Mouse (Mus musculus) forebrain, embryonic 13.5 days (tissue): ENCODE measurements around the gene Ckap2l. TPM values are rescaled to one million over a fixed set of nuclear protein-coding genes. Genes with fewer than 3 reads are reported as not detected.

Experiments used
- ATAC-seq: fragments of 200-750 bp; cut with Nextera tagmentation; 2 replicates; pipeline ENCODE4 v1.8.0; 2017
- H3K27ac ChIP-seq: fragments of 300-500 bp; sonication (generic); 2 replicates; pipeline ENCODE4 v1.5.1; 2015; ENCODE audit warnings: inconsistent platforms, mild to moderate bottlenecking, moderate library complexity
- H3K27me3 ChIP-seq: fragments of 300-500 bp; sonication (generic); 2 replicates; pipeline ENCODE4 v1.6.1; 2015; ENCODE audit warnings: mild to moderate bottlenecking, inconsistent platforms
- H3K36me3 ChIP-seq: fragments of 300-500 bp; sonication (generic); 2 replicates; pipeline ENCODE4 v1.6.1; 2015; ENCODE audit warnings: mild to moderate bottlenecking, inconsistent platforms; ENCODE audit not compliant: poor library complexity, severe bottlenecking
- H3K4me1 ChIP-seq: fragments of 300-500 bp; sonication (generic); 2 replicates; pipeline ENCODE4 v1.6.1; 2015; ENCODE audit warnings: inconsistent platforms
- H3K4me2 ChIP-seq: fragments of 300-500 bp; sonication (generic); 2 replicates; pipeline ENCODE4 v1.6.1; 2015; ENCODE audit warnings: inconsistent platforms, mild to moderate bottlenecking, moderate library complexity
- H3K4me3 ChIP-seq: fragments of 300-500 bp; sonication (generic); 2 replicates; pipeline ENCODE4 v1.5.1; 2015; ENCODE audit warnings: mild to moderate bottlenecking, inconsistent platforms
- H3K9ac ChIP-seq: fragments of 300-500 bp; sonication (generic); 2 replicates; pipeline ENCODE4 v1.6.1; 2015; ENCODE audit warnings: mild to moderate bottlenecking, inconsistent platforms
- H3K9me3 ChIP-seq: fragments of 300-500 bp; sonication (generic); replicated peaks from 2 replicates; pipeline ENCODE4 v1.6.1; 2016; ENCODE audit warnings: inconsistent platforms
- WGBS: fragments of 180-500 bp; shearing (Covaris S2); methylation state at CpG from one replicate; pipeline ENCODE4 v1.1.7; 2015; 5-methylcytosine and 5-hydroxymethylcytosine counted together
- polyA plus RNA-seq: library from polyadenylated mRNA; unstranded; fragments of >200 nt; fragmentation: Nextera tagmentation; extraction: Ambion mirVana; gene quantifications from 2 replicates; pipeline ENCODE4 v1.2.1, GENCODE M21; 2015

Gene Ckap2l
- polyA plus RNA-seq = 41.1 and 41.6 TPM in 2 replicates

DNA sequence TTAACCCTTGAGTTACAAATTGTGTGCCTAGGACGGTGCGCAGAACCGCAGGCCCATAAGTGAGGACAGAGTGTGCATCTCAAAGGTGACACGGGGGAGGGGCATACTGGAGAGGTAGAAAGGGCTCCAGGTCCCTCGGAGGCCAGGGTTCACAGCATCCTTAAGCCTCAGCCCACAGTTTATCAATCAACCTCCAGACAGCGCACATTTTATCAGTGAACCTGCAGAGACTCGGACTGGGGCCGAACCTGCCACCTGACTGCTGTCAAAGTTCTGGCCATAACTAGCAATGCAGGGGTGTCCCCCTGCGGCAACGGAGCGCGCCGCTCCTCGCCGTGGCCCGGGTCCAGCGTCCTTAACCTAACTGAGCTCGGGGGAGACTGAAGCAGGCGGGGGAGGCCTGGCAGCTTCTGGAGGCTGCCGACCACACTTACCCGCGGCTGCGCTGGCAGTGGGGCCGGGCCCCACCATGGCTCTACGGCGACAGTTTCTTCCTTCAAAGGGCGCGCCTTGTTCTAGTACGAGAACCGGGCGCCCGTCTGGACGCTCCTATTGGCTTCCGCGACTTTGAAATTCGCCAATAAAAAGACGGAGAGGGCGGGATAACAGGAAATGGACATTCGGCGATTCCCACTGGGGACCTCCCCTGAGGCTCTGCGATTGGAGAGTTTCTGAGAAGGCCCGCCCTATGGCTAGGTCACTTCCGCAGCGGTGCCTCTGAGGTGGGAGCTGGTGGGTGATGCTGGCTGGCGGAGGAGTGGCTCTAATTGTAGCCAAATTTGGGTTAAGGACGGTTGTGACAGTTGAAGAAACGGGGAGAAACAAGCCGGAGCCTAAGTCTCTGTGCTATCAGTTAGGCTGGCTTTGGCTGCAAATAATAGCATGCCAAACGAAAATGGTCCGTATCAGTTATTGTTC, at the start of gene Ckap2l:
Gene Ckap2l (minus strand): TSS at position 542 of the 918 bp plus-strand sequence.
- Histone ChIP-seq H3K4me1 (peaks cover 28% of the 10 kb centered on the region), H3K27ac (peak within 1 kb of the TSS; percentile 95), H3K4me3 (peak within 1 kb of the TSS; percentile 73), H3K36me3 (peaks cover 13% of the 10 kb centered on the region; the same call in 1 of the 2 replicates), H3K4me2 (peak within 1 kb of the TSS; percentile 75), H3K9me3 (no peaks in the 10 kb centered on the region), H3K9ac (peak within 1 kb of the TSS; percentile 79), H3K27me3 (no peaks in the 10 kb centered on the region)
- under 1% methylated on average over 50 of the region's 50 CpGs for WGBS
- ATAC-seq = peak; percentile 100

DNA sequence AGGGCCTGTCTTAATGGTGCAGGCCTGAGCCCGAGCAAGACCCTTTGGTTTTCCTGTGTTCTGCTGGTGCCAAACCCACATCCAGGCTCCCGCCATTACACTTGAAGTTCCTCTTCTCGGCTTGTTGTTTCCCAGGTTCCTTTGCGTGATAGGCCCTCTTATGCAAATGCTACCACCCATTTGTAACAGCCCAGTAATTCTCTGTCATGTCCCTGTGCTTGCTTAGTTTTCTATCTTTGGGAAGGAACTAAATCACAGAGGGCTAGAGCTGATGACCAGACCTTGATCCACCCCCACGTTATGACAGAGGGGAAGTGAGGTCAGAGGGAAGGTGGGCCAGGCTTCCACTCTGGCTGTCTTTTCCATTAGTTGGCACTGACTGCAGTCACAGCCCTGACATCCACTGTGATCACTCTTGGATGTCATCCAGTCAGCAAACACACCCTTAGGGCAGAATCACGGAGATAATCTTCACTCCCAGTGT, 41.2 kb upstream of the Ckap2l start:
- 81% methylated on average over 6 of the region's 6 CpGs for WGBS

DNA sequence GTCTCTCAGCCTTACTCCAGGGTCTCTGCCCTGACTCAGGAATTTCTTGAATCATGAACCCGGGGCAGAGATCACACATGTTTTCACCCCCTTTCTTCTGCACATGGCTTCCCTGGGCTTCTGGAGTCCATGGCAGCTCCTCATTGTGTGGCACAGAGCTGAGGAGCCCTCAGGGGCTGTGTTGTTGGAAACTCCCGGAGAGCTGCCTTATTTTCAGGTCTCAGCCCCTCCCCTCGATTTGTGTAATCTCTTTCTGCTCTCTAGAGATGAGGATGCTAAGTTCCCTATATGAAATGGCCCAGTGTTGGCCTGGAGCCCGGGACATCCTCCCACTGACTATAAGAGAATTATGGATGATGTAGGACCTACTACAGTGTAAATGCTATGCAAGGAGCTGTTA, 36.5 kb upstream of the Ckap2l start:
- no peaks in the 10 kb centered on the region for H3K36me3 ChIP-seq
- WGBS = 68% methylated on average over 4 of the region's 4 CpGs
- no peaks in the 10 kb centered on the region for H3K9me3 ChIP-seq
- H3K27ac ChIP-seq = no peak overlapping the region
- H3K4me2 ChIP-seq = no peak overlapping the region
- no peak for ATAC-seq
- no peaks in the 10 kb centered on the region for H3K4me1 ChIP-seq
- H3K27me3 ChIP-seq = no peaks in the 10 kb centered on the region
- H3K9ac ChIP-seq = no peak overlapping the region
- no peak overlapping the region for H3K4me3 ChIP-seq

More for the DNA sequence above, 41.2 kb upstream of the Ckap2l start:
- ATAC-seq = no peak
- Histone ChIP-seq H3K4me3 (no peak overlapping the region), H3K9me3 (peaks cover 6% of the 10 kb centered on the region), H3K9ac (no peak overlapping the region), H3K27me3 (no peaks in the 10 kb centered on the region), H3K27ac (no peak overlapping the region), H3K36me3 (no peaks in the 10 kb centered on the region), H3K4me1 (no peaks in the 10 kb centered on the region), H3K4me2 (no peak overlapping the region)

DNA sequence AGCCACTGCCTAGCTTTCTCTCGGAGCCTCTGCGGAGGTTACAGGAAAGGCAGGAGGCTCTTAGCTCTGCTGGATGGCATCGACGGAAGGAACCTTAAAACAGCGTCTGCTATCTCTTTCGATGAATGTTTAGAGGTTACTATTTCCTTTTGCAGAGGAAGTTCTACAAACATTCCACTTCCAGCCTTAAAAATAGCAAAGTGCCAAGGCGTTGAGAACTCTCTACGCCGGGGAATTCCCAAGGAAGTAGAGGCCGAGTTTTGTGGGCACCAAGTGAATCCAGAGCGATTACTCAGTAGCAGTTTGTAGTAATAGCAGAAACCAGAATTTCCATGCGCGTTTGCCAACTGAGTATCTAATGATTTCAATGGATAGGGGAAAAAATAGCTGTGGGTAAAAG, 33.5 kb upstream of the Ckap2l start:
- Histone ChIP-seq H3K9me3 (no peaks in the 10 kb centered on the region), H3K36me3 (no peaks in the 10 kb centered on the region), H3K4me1 (no peaks in the 10 kb centered on the region), H3K4me3 (no peak overlapping the region), H3K27me3 (no peaks in the 10 kb centered on the region), H3K27ac (no peak overlapping the region), H3K9ac (no peak overlapping the region), H3K4me2 (no peak overlapping the region)
- 92% methylated on average over 13 of the region's 13 CpGs for WGBS
- ATAC-seq = no peak

DNA sequence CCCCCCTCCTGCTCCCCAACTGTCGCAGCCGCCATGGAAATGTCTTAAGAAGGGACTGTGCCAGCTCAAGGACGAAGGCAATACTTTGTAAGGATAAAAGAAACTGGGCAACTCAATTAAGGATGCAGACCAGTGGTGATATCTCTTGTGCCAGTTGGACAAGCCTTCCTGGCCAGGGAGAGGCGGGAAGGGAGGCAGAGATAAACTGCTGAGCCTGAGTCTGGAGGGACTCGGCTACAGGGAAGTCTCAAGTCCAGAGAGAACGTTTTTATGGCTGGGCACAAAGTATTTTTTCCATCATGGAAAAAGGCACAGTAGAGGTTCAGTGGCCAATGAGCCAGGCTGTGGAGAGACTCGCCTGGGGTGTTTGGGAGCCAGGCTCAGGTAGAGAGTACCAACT, 33.0 kb upstream of the Ckap2l start:
- no peak overlapping the region for H3K4me3 ChIP-seq
- no peaks in the 10 kb centered on the region for H3K9me3 ChIP-seq
- H3K9ac ChIP-seq = no peak overlapping the region
- ATAC-seq = no peak
- H3K4me1 ChIP-seq = no peaks in the 10 kb centered on the region
- WGBS = 70% methylated on average over 7 of the region's 7 CpGs
- no peak overlapping the region for H3K4me2 ChIP-seq
- no peak overlapping the region for H3K27ac ChIP-seq
- H3K36me3 ChIP-seq = no peaks in the 10 kb centered on the region
- H3K27me3 ChIP-seq = no peaks in the 10 kb centered on the region

DNA sequence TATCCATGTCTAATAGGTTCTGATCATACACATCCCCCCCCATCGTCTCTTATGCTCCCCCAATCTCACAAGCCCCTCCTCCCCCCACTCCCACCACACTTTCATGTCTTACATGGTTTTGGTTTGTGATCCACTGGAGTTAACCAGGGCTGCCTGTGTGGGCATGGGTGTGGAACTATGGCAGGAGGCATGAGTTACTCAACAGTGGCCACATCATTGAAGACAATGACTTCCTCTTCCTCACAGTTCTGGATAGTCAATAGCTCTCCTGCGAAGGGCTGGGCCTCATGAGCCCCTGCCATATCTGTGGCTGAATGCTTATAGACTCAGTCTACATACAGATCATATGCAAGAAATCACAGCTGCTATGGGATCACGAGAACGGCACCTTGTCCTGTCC, 31.2 kb upstream of the Ckap2l start:
- H3K9me3 ChIP-seq = no peaks in the 10 kb centered on the region
- no peak overlapping the region for H3K4me3 ChIP-seq
- WGBS = 78% methylated on average over 4 of the region's 4 CpGs
- no peaks in the 10 kb centered on the region for H3K27me3 ChIP-seq
- no peak overlapping the region for H3K27ac ChIP-seq
- no peaks in the 10 kb centered on the region for H3K36me3 ChIP-seq
- H3K4me2 ChIP-seq = no peak overlapping the region
- H3K4me1 ChIP-seq = no peaks in the 10 kb centered on the region
- ATAC-seq = no peak
- no peak overlapping the region for H3K9ac ChIP-seq

DNA sequence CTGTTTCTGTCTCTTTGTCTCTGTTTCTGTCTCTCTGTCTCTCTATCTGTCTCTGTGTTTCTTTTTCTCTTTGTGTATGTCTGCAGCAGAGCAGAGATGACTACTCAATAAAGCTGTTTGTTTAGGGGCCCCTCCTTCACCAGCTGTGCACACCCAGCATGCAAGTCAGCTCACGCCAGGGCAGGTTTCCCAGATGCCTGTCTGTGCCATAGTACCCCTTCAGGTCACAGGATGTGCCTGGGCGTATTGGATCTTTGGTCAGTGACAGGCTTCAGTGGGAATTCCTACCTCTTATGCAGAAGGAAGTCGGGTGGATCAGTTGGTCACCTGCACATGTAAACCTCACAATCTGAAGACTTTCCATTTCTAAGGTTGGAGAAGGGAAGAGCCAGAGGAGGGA, 27.2 kb upstream of the Ckap2l start:
- H3K9me3 ChIP-seq = no peaks in the 10 kb centered on the region
- WGBS = 74% methylated on average over 3 of the region's 3 CpGs
- ATAC-seq = no peak

DNA sequence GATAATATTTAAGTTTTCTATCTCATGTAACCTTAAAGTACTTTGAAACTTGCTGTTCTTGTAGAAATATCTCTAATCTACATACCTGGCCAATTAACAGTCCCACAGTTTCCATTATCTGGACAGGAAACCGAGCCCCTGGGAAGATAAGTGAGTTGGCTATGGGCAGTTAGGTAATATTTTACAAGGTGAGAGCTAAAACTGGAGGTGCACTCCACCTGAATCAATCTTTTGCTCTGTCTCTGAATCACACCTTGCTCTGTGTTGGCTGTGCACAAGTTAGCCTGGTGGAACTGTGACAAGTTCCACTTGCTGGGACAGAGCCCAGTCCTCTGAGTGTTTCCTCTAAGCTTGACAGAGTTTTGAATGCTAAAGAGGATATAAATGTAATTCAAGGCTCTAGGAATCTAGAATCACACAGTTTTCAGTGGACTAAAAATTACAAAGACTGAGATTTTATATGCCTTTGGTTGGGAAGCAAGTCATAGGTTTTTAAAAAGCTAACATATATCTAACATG, 25.2 kb upstream of the Ckap2l start:
- Histone ChIP-seq H3K27ac (no peak overlapping the region), H3K4me1 (no peaks in the 10 kb centered on the region), H3K27me3 (no peaks in the 10 kb centered on the region), H3K4me2 (no peak overlapping the region), H3K4me3 (no peak overlapping the region), H3K9ac (no peak overlapping the region), H3K9me3 (no peaks in the 10 kb centered on the region), H3K36me3 (no peaks in the 10 kb centered on the region)
- no peak for ATAC-seq
- 84% methylated on average over 1 of the region's 1 CpGs for WGBS

More for the DNA sequence above, 27.2 kb upstream of the Ckap2l start:
- H3K4me1 ChIP-seq = no peaks in the 10 kb centered on the region
- no peak overlapping the region for H3K4me3 ChIP-seq
- no peak overlapping the region for H3K27ac ChIP-seq
- H3K36me3 ChIP-seq = no peaks in the 10 kb centered on the region
- H3K27me3 ChIP-seq = no peaks in the 10 kb centered on the region
- H3K9ac ChIP-seq = no peak overlapping the region
- H3K4me2 ChIP-seq = no peak overlapping the region

DNA sequence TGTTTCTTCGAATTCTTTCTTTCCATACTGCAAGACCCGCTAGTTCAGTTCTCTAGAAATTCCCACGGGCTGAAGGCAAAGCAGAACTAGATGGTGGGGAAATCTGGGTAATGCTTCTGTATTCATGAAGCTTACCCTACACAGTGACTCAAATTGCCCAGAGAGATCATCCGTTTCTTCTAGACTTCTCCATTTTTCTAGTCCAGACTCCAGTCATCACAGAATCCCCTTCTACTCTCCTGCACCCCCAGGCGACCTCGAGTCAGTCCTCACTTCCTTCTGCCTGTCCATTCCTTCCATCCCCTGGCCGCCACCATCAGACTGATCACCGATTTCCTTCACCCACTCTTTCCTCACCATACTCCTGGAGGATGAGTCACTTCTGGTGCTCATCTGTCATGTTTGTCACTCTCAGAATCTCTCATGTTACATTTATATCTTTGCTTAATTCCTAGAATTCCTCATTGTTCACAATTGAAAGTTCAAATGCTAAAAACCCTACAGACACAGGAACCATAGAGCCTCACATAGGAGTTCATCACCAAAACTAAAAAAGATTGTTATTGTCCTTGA, 23.1 kb upstream of the Ckap2l start:
- no peak overlapping the region for H3K9ac ChIP-seq
- H3K27ac ChIP-seq = no peak overlapping the region

DNA sequence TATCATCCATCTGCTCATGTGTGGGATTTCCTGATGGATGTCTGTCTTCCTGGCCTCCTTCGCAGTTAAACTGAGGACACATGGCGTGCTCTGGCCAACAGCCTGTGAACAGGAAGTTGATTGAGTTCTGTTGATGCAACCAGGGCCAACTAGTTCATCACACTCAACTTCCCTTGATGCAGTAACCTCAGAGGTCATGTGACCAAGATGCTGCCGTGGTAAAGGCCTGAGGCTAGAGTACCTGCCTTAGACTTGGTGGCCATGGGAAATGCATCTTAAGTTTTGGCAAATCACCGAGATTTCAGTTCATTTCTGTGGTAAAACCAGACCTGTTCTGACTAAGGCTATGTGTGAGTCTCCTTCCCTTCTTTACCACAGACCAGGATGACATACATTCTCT, 18.8 kb upstream of the Ckap2l start:
- Histone ChIP-seq H3K9ac (no peak overlapping the region), H3K27ac (no peak overlapping the region), H3K36me3 (no peaks in the 10 kb centered on the region), H3K4me3 (no peak overlapping the region), H3K4me1 (no peaks in the 10 kb centered on the region), H3K27me3 (no peaks in the 10 kb centered on the region), H3K9me3 (no peaks in the 10 kb centered on the region), H3K4me2 (no peak overlapping the region)
- no peak for ATAC-seq
- 81% methylated on average over 4 of the region's 4 CpGs for WGBS

More for the DNA sequence above, 23.1 kb upstream of the Ckap2l start:
- Histone ChIP-seq H3K4me1 (no peaks in the 10 kb centered on the region), H3K27me3 (no peaks in the 10 kb centered on the region), H3K36me3 (no peaks in the 10 kb centered on the region), H3K4me2 (no peak overlapping the region), H3K9me3 (no peaks in the 10 kb centered on the region), H3K4me3 (no peak overlapping the region)
- ATAC-seq = no peak
- 85% methylated on average over 8 of the region's 8 CpGs for WGBS

DNA sequence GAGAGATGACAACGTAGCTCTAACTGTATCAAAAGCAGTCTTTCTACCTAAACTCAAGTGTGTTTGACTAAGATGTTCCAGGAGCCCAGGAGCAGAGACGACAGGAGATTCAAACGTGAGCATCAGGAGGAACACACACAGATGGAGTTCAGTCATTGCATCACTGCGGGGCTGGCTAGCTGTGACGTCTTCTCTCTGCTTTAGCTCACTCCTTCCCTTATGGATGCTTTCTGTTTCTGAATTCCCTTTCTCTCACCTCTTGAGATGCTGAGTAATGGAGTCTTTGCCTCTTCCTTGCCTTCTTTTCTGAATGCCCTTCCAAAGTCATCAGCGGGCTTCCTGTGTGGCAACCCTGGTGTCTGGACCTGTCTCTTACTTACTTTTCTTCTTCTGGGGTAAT, 17.9 kb upstream of the Ckap2l start:
- no peak for ATAC-seq

DNA sequence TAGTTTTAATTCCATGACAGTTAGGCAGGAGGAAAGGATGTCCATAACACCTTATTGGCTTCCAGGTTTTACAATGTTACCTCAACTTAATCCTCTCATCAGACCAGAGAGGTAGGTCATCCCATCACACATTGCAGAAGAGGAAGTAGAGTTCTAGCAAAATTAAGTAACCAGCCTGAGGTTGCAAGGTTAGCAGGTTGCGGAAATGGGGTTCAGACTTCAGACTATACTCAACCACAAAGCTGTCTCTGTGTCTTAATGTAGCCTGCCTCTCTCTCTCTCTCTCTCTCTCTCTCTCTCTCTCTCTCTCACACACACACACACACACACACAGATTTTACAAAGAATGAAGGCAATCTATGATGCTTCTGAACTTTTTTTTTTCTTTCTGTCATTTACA, 16.9 kb upstream of the Ckap2l start:
- H3K4me2 ChIP-seq = no peak overlapping the region
- no peak overlapping the region for H3K4me3 ChIP-seq
- H3K27ac ChIP-seq = no peak overlapping the region
- 100% methylated on average over 1 of the region's 1 CpGs for WGBS
- H3K27me3 ChIP-seq = no peaks in the 10 kb centered on the region
- H3K9me3 ChIP-seq = no peaks in the 10 kb centered on the region
- H3K4me1 ChIP-seq = no peaks in the 10 kb centered on the region
- H3K36me3 ChIP-seq = no peaks in the 10 kb centered on the region
- no peak for ATAC-seq
- no peak overlapping the region for H3K9ac ChIP-seq

More for the DNA sequence above, 17.9 kb upstream of the Ckap2l start:
- Histone ChIP-seq H3K4me3 (no peak overlapping the region), H3K4me1 (no peaks in the 10 kb centered on the region), H3K27ac (no peak overlapping the region), H3K9ac (no peak overlapping the region), H3K36me3 (no peaks in the 10 kb centered on the region), H3K4me2 (no peak overlapping the region), H3K9me3 (no peaks in the 10 kb centered on the region), H3K27me3 (no peaks in the 10 kb centered on the region)
- WGBS = 81% methylated on average over 6 of the region's 6 CpGs
